Mouse (Mus musculus) testis, adult 2 months (tissue): Measurements from ENCODE around the gene Rtp3. TPM values are rescaled to one million over a fixed set of nuclear protein-coding genes. Genes with fewer than 3 reads are reported as not detected.

ENCODE experiments used
- H3K27ac ChIP-seq: fragments of 200-500 bp; 2 replicates; pipeline ENCODE4 v1.5.1; 2012; ENCODE audit warnings: low read depth, low read length; ENCODE audit not compliant: control insufficient read depth, insufficient read depth
- H3K27me3 ChIP-seq: fragments of 200-500 bp; 2 replicates; pipeline ENCODE4 v1.6.1; 2012; ENCODE audit warnings: mild to moderate bottlenecking, low read length, moderate library complexity; ENCODE audit not compliant: control insufficient read depth, insufficient read depth
- H3K36me3 ChIP-seq: fragments of 200-500 bp; 2 replicates; pipeline ENCODE4 v1.6.1; 2012; ENCODE audit warnings: mild to moderate bottlenecking, low read length; ENCODE audit not compliant: control insufficient read depth, insufficient read depth
- H3K4me1 ChIP-seq: fragments of 200-500 bp; 2 replicates; pipeline ENCODE4 v1.6.1; 2012; ENCODE audit warnings: low read length; ENCODE audit not compliant: control insufficient read depth, insufficient read depth
- H3K4me3 ChIP-seq: fragments of 200-500 bp; 2 replicates; pipeline ENCODE4 v1.5.1; 2012; ENCODE audit warnings: low read depth, mild to moderate bottlenecking, low read length, moderate library complexity, mixed read lengths; ENCODE audit not compliant: control insufficient read depth
- CTCF ChIP-seq: fragments of 200-500 bp; IDR thresholded peaks from 2 replicates; pipeline ENCODE4 v1.5.1; 2012; ENCODE audit warnings: low read depth, mild to moderate bottlenecking, inconsistent platforms, low read length, moderate library complexity; ENCODE audit not compliant: control insufficient read depth, insufficient read depth, insufficient replicate concordance
- POLR2A ChIP-seq: fragments of 200-500 bp; IDR thresholded peaks from 2 replicates; pipeline ENCODE4 v1.6.1; 2012; ENCODE audit warnings: low read depth, mild to moderate bottlenecking, inconsistent platforms, low read length, moderate library complexity; ENCODE audit not compliant: control insufficient read depth
- polyA plus RNA-seq: library from polyadenylated mRNA; depleted of rRNA; stranded (reverse); fragments of >200 nt; gene quantifications from 2 replicates; pipeline ENCODE4 v1.2.3, GENCODE M21; 2012

The Rtp3 gene
- polyA plus RNA-seq, 1 experiment: 0.59 TPM

DNA sequence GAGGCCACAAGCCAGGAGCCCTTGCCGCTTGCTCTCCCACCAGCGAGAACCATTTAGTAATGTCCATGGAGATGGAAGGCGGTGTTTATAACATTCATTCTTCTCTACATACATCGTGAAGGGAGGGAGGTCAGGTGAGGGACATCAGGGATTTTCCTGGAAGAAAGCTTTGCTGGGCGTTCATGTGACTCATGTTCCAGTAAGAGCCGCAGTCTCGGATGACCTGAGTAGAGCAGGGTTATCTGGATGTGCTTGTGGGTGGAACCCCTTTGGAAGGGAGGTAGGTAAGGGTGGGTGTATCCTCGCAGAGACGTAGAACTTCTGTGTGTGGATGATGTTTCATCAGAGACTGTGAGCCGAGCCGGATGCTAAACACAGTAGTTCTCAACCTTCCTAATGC is 39.0 kb downstream of the Rtp3 start, which contains the start of gene Lrrc2:
TSS of gene Lrrc2 (plus strand) at position 149 of the 400 bp plus-strand sequence.
- no peak within 1 kb of the TSS for H3K4me3 ChIP-seq
- H3K27me3 ChIP-seq: no peaks in the 10 kb centered on the region
- no peaks in the 10 kb centered on the region for H3K36me3 ChIP-seq
- TF ChIP-seq CTCF (no peak), POLR2A (no peak)
- H3K27ac ChIP-seq: no peak within 1 kb of the TSS
- peaks cover 10% of the 10 kb centered on the region for H3K4me1 ChIP-seq

DNA sequence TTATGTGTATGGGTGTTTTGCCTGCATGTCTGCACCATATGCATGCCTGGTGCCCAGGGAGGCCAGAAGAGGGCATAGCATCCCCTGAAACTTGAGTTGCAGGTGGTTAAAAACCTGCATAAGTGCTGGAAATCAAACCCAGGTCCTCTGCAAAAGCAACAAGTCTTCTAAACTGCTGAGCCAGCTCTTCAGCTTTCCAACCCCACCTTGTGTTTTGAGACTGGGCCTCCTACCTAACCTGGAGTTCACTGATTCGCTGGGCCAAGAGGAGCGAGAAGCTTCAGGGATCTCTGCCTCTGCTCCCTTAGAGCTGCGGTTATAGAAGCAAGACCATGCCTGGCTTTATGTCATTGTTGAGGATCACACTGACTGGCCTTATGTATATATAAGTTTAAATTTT is 40.3 kb downstream of the Rtp3 start:
- no peak for TF ChIP-seq POLR2A
- TF ChIP-seq CTCF: no peak
- Histone ChIP-seq H3K36me3 (no peaks in the 10 kb centered on the region), H3K27me3 (no peaks in the 10 kb centered on the region), H3K27ac (no peak overlapping the region), H3K4me1 (peaks cover 14% of the 10 kb centered on the region), H3K4me3 (no peak overlapping the region)

DNA sequence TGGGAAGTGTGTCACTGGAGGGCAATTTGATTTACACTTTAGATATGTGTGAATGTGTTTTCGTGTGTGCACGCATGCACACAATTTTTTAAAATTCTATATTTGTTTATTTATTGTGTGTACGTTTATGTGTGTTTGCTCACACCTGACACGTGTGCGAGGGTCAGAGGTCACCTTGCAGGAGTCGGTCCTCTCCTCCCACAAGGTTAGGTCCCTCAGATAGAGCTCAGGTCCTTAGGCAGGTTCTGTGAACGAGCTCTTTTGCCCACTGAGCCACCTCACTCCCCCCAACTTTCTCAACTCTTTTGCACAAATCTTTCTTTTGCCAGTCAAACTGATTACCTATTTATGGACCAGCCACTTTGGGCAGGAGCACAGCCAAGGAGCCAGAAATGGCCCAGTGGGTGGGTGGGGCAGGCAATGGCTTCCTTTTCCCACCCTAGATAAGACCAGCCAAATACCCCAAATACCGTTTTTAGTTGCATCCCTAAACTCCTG is 41.5 kb downstream of the Rtp3 start:
- Histone ChIP-seq H3K4me3 (no peak overlapping the region), H3K4me1 (peaks cover 14% of the 10 kb centered on the region), H3K27me3 (no peaks in the 10 kb centered on the region), H3K27ac (no peak overlapping the region), H3K36me3 (no peaks in the 10 kb centered on the region)
- TF ChIP-seq CTCF: no peak

DNA sequence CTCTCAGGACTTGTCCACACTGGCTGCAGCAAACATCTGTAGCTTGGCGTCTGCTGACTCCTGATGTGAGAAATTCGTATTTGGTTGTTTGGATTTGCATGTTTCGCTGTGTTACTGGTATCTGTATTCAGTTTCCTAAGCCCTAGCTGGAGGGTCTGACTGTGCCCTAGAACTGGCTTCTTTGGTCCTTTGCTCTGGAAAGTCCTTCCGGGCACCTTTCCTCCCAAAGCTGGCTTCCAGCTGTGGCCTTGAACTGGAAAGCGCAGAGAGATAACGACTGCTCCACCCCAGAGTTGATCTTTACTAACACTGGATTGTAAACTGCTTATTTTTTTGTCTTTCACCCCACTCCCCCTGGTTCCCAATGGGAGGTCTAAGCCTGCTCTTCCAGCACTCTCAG is 42.5 kb downstream of the Rtp3 start:
- no peaks in the 10 kb centered on the region for H3K36me3 ChIP-seq
- H3K4me1 ChIP-seq: peaks cover 14% of the 10 kb centered on the region
- no peak for TF ChIP-seq POLR2A
- no peaks in the 10 kb centered on the region for H3K27me3 ChIP-seq
- H3K4me3 ChIP-seq: no peak overlapping the region
- peak overlapping the region; percentile 32; the same call in 1 of the 2 replicates for H3K27ac ChIP-seq

DNA sequence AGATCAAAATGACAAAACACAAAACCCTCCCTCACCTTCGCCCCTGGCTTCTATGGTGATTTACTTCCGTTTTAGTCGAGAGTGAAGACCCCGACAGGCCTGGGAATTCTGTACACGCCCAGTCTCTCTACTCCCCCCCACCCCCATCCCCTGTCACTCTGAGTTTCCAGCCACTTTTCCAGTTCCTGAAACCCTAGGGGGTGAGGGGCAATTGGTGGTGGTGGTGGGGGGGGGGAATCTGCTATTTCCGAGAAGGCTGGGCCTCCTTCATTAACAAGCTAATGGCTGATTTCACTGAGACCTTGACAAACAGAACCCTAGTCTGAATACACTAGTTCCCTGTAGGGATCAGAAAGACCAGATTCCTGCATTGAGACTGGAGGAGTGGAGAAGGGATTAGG is 43.1 kb downstream of the Rtp3 start:
- no peak overlapping the region for H3K27ac ChIP-seq
- peak overlapping the region; percentile 24; the same call in 1 of the 2 replicates for H3K4me3 ChIP-seq
- H3K27me3 ChIP-seq: no peaks in the 10 kb centered on the region
- TF ChIP-seq POLR2A: no peak
- H3K4me1 ChIP-seq: peaks cover 14% of the 10 kb centered on the region
- H3K36me3 ChIP-seq: no peaks in the 10 kb centered on the region

DNA sequence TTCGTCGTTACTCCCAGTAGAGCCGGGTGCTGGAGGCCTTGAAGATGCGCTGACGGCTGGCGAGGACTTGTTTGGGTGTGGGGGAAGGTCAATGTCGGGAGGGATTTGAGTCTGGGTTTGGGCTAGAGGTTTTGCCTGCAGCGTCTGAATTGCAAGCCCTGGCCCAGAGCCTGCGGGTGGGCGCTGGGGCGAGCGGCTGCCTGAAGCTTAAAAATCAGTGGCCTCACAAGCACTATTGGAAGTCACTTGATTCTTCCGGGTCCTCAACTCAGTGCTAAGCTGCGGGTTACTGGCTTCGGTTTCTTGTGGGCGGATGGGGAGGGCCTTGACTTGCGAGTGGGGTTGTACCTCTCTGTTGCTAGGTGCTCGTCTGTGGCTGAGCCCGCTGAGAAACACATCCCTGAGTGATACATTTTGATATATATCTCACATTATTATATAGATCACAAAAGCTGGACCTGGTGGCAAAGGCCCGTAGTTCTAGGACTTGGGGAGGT is 43.8 kb downstream of the Rtp3 start:
- H3K27me3 ChIP-seq: no peaks in the 10 kb centered on the region
- peak overlapping the region; percentile 43 for H3K4me3 ChIP-seq
- peaks cover 14% of the 10 kb centered on the region for H3K4me1 ChIP-seq
- no peak overlapping the region for H3K27ac ChIP-seq
- H3K36me3 ChIP-seq: no peaks in the 10 kb centered on the region
- TF ChIP-seq POLR2A (no peak), CTCF (no peak)

DNA sequence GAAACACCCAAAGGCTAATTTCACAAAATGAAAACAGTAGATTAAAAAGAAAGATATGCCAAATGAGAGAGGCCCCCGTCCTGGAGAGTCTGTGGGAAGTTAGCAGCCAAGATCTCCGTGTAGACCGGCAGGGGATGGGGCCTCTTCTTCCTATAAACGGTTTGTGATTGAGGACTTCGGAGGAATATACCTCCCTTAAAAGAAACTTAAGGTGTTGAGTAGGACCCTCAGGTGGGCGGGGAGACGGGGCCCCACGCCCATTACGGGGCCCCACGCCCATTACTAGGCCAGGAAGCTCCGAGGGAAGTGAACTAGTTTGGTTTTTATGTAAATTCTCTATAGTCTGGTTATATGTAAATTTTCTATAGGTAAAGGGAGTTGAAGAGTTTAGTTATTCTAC is 44.5 kb downstream of the Rtp3 start, which contains the start of gene Tdgf1:
TSS of gene Tdgf1 (minus strand) at position 233 of the 400 bp plus-strand sequence.
- Histone ChIP-seq H3K27me3 (no peaks in the 10 kb centered on the region), H3K4me3 (peak within 1 kb of the TSS; percentile 43), H3K4me1 (peaks cover 14% of the 10 kb centered on the region), H3K36me3 (no peaks in the 10 kb centered on the region), H3K27ac (no peak within 1 kb of the TSS)
- TF ChIP-seq POLR2A: no peak
- no peak for TF ChIP-seq CTCF

DNA sequence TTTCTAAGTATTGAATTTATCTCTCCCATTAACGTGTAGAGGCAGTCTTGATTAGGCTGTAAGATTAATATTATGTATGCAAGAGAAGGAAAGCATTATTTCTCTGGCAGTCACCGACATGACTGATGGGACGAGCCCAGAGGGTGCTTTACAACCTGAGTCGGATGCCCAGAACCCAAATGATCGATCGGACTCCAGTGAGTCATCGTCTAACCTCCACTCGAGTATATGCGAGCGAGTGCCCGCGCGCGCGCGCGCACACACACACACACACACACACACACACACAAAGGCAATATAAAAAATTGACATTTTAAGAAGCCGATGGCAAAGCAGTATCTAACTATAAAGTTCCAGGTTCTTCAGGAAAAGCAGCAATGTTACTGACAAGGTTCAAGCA is 45.0 kb downstream of the Rtp3 start:
- H3K27ac ChIP-seq: no peak overlapping the region
- H3K4me3 ChIP-seq: no peak overlapping the region
- no peaks in the 10 kb centered on the region for H3K27me3 ChIP-seq
- H3K4me1 ChIP-seq: peaks cover 14% of the 10 kb centered on the region
- TF ChIP-seq POLR2A (no peak), CTCF (no peak)
- no peaks in the 10 kb centered on the region for H3K36me3 ChIP-seq
